Mouse (Mus musculus) CH12.LX (cell line): ENCODE results near the gene Cabp2.

ENCODE experiments used
- BHLHE40 ChIP-seq: IDR thresholded peaks from 2 replicates; pipeline ENCODE4 v1.6.1; 2011; ENCODE audit warnings: mild to moderate bottlenecking, low read depth, low read length, improper control_type of control experiment
- CHD1 ChIP-seq: IDR thresholded peaks from 2 replicates; pipeline ENCODE4 v1.6.1; 2012; ENCODE audit warnings: low read depth, low read length, improper control_type of control experiment, inconsistent platforms
- CTCF ChIP-seq, 2 experiments: IDR thresholded peaks in 1 of 2; conservative IDR thresholded peaks in 1 of 2; 2 replicates each; pipeline ENCODE4 v1.5.1; 2011 to 2012; ENCODE audit warnings: low read depth in 2 of 2, low read length in 2 of 2, improper control_type of control experiment in 1 of 2, inconsistent platforms in 1 of 2, mild to moderate bottlenecking in 1 of 2, moderate library complexity in 1 of 2
- E2F4 ChIP-seq: IDR thresholded peaks from 2 replicates; pipeline ENCODE4 v1.6.1; 2011; ENCODE audit warnings: low read depth, low read length, improper control_type of control experiment; ENCODE audit not compliant: insufficient replicate concordance
- ELF1 ChIP-seq: IDR thresholded peaks from 2 replicates; pipeline ENCODE4 v1.6.1; 2014; ENCODE audit warnings: low read depth, mild to moderate bottlenecking, inconsistent platforms, low read length, improper control_type of control experiment
- MYC ChIP-seq: IDR thresholded peaks from 2 replicates; pipeline ENCODE4 v1.6.1; 2011; ENCODE audit warnings: low read depth, mild to moderate bottlenecking, improper control_type of control experiment, low read length
- NRF1 ChIP-seq: IDR thresholded peaks from 2 replicates; pipeline ENCODE4 v1.6.1; 2014; ENCODE audit warnings: low read depth, mild to moderate bottlenecking, inconsistent platforms, low read length, improper control_type of control experiment, moderate library complexity
- POLR2A ChIP-seq: IDR thresholded peaks from 2 replicates; pipeline ENCODE4 v1.6.1; 2011; ENCODE audit warnings: low read depth, mild to moderate bottlenecking, improper control_type of control experiment, low read length
- POLR2AphosphoS2 ChIP-seq: IDR thresholded peaks from 2 replicates; pipeline ENCODE4 v1.6.1; 2011; ENCODE audit warnings: low read depth, low read length, improper control_type of control experiment
- TBP ChIP-seq: conservative IDR thresholded peaks from 2 replicates; pipeline ENCODE4 v1.6.1; 2011; ENCODE audit warnings: low read depth, low read length, improper control_type of control experiment
- ZC3H11A ChIP-seq: IDR thresholded peaks from 2 replicates; pipeline ENCODE4 v1.6.1; 2012; ENCODE audit warnings: low read depth, mild to moderate bottlenecking, inconsistent platforms, low read length, improper control_type of control experiment

GRCm38 (mm10) chr19:4124432-4124831 is 43.1 kb downstream of the Cabp2 start:
- TF ChIP-seq TBP (no peak), CHD1 (no peak), NRF1 (no peak), E2F4 (no peak), ELF1 (no peak), POLR2A (no peak), CTCF (conservative IDR thresholded peaks at IDR 0.05 in 1 of 2, IDR thresholded peaks at IDR 0.05 in 1 of 2; ENCODE audit: low read depth in 2 of 2, low read length in 2 of 2) (no peak), MYC (no peak), ZC3H11A (no peak), POLR2AphosphoS2 (no peak), BHLHE40 (no peak)
